Mouse (Mus musculus) CH12.LX (cell line): Measurements from ENCODE around the gene Ccnjl.

Source experiments
- CHD2 ChIP-seq: IDR thresholded peaks from 2 replicates; pipeline ENCODE4 v1.6.1; 2011; ENCODE audit warnings: low read length, improper control_type of control experiment
- GABPA ChIP-seq: IDR thresholded peaks from 2 replicates; pipeline ENCODE4 v1.6.1; 2012; ENCODE audit warnings: low read depth, low read length, improper control_type of control experiment, inconsistent platforms; ENCODE audit not compliant: insufficient replicate concordance

DNA sequence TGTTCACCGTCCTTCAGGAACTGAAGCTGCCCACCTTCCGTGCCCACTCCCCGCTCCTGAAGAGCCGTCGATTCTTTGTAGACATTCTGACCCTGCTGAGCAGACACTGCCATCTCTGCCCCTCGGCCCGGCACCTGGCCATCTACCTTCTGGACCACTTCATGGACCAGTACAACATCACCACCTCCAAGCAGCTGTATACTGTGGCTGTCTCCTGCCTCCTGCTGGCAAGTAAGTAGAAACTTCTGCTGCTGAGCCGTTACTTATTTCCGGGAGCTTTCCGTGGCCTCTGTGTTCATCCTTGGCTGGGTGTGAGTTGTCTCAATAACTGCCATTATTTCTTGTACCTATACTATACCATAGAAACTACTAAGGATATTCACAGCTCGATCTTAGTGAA is 28.0 kb downstream of the Ccnjl start:
- TF ChIP-seq GABPA (no peak), CHD2 (no peak)
